Mouse (Mus musculus) kidney, adult 9 months (tissue): Measurements from ENCODE around the gene Kctd3.

ENCODE experiments used
- DNase-seq: peaks from one replicate; pipeline ENCODE4 v3.0.0; 2022

Kctd3 gene

DNA sequence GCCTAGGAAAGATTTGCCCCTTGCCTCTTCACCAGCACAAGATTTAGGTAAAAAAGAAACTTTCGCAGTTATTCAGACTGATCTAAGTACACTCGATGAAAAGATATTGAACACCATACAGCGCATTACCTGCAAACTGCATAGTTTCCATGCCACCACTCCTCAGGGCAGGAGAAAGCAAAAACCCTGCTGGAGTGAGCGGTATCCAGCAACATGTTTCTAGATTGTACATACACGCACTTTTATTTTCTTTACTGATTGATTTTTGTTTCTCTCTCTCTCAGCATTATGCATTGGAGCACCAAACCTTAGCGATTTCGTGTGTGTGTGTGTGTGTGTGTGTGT lies 311 bp upstream of the Kctd3 start:
- no peak for DNase-seq

DNA sequence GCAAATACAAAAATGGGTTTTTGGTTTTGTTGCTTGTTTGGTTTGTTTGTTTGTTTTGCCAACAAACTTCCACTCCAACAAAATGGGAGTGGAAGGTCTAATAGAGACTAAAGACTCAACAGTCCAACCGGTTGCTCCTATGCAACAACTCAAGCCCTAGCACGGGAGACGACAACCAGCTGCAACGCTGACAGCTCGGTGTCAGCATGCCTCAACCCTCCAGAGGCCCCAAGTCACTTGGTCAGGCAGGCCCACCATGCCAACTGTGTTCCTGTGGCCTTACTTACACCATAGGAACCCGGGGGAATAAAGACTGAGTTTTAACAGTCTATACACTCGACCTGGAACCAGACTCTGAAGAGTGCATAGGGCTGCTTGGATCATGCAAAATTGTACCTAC lies 815 bp downstream of the Kctd3 start:
- peak; percentile 13 for DNase-seq

DNA sequence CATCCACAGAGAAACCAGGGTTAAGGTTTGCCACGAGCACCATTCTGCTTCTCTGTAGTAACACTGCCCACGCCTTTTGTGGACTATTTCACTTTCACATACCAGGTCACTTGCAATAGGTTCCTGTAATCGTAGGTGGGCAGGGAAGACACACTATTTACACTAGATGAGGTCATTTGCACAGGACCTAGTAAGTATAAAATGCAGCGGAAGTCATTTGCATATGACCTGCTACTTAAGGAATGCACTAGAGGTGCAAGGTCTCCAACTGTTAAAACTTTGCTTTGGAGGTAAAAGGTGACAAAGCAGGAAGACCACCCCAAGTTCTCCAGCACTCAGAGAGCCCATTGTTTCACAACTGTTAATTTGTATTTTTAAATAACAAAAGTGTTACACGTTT lies 1.4 kb downstream of the Kctd3 start:
- no peak for DNase-seq

DNA sequence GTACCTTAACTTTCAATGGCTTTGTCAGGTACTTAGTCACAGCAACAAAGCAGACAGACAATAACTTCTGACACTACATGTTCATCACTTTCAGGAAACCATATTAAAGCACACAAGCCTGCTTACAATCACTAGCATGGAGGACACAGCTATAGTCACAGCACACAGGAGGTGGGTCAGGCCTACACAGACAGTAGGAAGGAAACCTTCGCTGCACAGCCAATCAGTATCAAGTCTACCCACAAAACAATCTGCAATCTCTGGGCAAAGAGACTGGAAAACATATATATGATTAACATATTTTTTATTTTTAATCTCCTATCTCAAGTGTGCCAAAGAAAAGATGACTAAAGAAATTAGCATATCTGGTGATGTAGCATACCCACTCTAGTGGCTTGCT lies 2.9 kb downstream of the Kctd3 start:
- no peak for DNase-seq

DNA sequence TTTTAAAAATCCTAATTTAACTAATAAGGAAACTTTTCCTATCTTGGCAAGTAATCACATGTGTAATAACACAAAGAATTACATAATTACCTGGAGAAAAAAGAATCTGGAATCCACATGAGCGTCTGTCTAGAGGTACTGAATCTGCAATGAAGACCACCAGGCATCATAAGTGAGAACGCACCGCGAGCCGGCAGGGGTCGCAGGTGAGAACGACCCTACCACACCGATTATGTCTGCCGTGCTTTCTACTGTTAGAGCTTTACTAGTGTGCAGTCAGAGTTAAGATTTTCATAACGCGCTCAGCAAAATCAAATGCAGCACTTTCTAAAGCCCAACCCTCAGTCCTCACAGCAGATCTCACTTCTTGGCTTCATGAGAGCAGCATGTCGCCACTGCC lies 5.8 kb downstream of the Kctd3 start:
- no peak for DNase-seq

DNA sequence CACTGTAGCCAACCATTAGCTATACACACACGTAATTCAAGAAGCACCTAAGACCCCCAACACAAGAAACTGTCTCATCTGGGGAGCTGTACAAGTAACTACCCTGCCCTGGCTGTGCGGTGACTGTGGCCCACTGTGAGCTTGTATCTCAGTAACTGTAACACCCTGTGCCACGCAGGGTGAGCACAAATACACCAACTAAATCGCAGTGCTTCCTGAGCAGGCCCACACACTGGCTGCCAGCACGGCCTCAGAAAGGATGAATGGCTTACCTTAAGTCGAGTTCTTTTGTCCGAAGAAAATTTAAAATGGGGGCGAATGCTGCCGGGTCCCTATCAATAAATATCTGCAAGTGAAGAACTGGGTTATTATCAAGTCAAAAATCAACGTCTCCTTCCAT lies 7.7 kb downstream of the Kctd3 start:
- no peak for DNase-seq

DNA sequence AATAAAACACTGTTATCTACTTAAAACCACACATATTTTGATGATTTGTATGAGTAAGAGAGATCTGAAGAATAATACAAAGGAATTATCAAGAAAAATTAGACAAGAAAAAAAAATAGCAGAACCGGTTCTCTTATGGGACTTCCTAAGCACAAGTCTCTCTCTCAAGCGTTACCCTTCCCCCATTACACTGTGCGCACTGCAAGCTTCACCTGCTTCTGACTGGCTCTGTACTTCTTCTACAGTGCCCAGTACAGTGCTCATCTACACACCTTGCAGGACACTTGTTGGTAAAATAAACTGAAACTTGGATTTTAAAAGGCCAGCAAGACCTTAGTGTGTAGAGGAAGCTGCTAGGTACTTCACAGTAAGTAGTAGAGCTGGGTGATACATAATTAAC lies 9.7 kb downstream of the Kctd3 start:
- DNase-seq, result no peak

DNA sequence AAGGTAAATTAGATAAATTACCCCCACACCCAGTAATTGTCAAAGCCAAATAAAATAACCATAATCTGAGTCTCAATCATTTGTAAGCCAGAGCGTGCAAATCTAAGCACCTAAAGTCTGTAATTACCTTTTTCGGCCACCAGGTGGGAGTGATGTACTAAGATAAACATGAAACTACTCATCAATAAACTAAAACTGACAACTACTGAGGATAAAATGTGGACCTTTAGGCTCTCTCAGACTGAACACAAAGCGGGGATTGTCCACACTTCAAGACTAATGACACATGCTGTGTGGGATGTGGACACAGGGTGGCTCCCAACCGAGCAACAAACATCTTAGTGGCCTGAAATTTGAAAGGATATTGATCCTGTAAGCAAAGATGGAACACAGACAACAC lies 14.4 kb downstream of the Kctd3 start:
- peak; percentile 52 for DNase-seq

DNA sequence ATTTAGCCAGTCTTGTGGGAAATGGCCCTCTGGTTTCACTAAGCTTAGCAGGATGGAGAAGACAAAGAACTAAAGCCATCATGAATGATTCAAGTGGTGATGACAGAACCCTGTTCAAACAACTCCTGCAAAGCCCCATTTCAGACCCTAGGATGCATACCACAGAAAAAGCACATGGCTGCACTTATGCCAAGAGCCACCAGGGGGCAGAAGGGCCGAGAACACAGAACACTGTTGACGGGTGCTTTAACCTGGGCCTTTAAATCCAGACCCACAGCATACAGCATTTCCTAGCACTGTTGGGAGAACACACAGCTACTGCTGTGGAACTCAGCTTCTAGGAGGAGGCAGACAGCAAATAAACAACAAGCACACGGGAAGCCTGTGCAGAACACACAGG lies 27.6 kb downstream of the Kctd3 start:
- peak; percentile 61 for DNase-seq

DNA sequence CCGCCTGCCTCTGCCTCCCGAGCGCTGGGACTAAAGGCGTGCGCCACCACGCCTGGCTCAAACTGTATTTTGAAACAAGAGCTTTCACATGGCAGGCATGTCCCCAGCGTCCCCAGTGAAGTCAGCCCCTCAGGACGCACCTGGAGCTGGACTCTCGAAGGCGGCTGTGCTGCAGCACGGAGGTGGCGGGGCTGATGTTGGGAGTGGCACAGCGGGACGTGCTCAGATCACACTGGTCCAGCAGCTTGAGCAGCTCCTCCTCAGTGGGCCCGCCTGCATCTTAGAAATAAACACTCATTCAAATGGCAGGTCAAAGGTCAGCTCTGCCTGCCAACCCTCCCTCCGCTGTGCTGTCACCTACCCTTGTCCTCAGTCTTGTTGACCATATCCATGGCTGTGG lies 33.7 kb downstream of the Kctd3 start:
- no peak for DNase-seq

DNA sequence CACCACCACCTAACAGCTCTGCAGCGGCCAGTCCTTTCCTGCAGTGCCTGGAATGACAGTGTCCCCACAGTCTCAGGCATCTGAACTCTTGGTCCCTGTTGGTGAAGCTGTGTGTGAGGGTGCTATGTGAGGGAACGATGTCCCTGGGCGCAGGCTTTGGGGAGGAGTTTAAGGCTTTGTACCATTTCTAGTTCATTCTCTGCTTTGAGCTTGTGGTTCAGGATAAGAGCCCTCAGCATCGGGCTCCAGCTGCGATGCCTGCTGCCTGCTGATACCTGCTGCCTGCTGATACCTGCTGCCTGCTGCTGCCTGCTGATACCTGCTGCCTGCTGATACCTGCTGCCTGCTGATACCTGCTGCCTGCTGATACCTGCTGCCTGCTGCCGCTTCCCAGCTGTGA lies 34.6 kb downstream of the Kctd3 start:
- no peak for DNase-seq

DNA sequence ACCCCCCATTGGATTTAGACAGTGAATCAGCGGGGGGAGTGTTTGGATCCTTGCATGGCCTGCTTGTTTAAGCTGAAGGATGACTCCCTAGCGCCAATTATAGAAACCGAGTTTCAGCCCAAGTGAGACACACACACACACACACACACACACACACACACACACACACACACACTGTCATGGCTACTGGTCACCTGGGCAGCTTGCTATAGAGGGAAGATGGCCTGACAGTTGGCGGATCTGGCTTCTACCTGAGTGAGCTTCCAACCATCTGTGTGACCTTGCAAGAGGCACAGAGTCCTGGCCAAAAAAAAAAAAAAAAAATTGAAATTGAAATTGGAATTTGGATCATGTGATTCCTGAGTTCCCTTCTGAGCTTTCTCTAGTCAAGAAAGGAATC lies 55.1 kb downstream of the Kctd3 start:
- DNase-seq, result no peak

DNA sequence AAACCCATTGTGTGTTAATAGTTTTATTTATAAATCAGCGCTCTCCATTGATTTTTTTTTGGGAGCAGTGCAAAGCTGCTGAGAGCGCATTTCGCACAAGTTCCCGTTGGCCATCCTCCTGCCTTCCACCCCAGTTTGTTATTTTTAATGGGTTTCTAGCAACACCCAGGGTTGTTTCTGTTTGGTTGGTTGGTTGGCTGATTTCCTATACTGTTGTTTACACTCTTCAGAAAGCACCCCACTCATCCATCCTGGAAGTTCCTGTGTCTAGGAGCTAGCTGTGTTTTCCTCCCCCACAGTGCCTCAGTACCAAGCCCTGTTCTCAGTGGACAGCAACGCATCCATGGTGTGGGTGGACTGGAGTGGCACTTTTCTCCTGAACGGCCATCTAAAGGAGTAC lies 56.5 kb downstream of the Kctd3 start:
- DNase-seq, result no peak

DNA sequence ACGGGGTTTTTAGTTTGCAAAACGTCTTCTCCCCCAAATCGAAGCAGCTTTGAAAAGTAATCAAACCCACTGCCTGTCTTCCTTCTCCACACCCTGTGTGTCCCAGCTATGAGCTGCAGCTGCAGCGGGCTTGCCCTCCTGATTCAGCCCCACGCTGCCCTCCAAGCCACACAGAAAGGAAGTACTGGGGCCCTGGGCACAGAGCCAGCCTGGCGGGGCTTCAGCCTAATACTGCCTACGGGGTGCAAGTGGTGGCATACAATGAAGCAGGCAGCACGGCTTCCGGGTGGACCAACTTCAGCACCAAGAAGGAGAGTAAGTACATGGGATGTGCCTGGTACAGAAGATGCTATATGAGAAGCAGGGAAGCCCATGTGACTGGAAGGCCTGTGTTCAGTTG lies 59.4 kb downstream of the Kctd3 start:
- no peak for DNase-seq

DNA sequence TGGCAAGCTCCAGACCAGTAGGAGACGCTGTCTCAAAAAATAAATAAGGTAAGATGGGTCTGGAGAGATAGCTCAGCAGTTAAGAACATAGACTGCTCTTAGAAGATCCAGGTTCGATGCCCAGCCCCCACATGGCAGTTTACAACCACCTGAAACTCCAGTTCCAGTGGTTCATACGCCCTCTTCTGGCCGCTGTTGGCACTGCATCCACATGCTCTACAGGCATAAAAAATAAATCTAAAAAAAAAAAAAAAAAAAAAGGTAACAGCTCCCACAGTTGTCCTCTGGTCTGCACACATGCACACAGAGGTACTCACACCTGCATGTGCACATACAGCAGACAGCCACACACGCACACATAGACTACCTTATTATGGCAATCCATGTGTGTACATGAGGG lies 59.8 kb downstream of the Kctd3 start:
- DNase-seq, result peak; percentile 25

DNA sequence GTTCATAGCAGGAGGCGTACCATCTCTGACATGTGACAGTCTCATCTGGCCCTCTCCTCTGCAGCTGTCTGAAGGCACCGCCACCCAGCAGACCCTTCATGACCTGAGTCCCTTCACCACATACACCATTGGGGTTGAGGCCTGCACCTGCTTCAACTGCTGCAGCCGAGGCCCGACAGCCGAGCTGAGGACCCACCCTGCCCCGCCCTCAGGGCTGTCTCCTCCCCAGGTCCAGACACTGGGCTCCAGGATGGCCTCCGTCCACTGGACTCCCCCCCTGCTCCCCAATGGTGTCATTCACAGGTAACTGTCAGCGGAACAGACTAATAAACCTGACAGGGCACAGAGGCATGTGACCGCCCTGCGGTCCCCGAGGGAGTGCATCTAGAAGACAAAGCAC lies 60.8 kb downstream of the Kctd3 start:
- no peak for DNase-seq

DNA sequence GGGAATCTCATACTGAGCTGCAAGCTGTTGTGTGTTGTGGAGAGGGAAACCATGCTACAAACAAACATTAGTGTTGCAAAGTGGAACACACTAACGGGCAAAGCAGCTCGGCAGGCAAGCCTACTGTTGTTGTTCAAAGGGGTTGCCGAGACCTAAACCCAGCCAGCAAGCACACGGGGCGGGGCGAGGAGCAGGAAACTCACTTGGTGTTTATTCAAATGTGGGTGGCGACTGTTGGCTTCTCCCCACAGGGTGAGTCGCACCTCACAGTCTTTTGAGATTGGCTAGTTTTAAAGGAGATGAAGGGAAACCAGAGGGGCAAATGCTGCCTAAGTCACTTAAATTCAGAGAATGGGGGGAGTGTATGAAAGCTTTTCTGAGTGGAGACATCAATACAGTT lies 62.3 kb downstream of the Kctd3 start:
- no peak for DNase-seq

DNA sequence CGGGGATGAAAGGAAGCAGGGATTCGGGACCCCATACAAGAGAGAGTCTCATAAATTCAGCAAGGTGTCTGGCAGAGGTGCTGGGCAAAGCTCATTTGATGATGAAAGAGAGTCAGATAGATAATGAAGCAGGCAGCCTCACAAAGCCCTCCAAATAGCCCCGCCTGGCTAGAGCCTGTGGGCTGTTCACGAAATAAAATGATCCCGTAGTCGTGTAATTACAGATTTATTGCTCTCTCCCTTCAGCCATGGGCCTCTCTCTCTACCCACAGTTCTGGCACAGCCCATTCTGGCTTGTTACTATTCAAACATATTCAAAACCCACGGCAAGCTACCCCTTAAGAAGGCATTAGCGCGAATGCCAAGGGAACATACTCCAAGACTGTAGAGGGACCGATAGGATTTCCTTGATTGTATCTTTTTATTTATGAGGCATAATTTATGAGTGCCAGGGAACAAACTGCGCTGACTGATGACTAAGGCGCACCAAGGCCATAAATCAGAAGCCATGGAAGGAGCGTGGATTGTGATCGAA lies 70.3 kb downstream of the Kctd3 start:
- no peak for DNase-seq
